Mouse (Mus musculus) liver, embryonic 12.5 days (tissue): ENCODE data around the gene A730071L15Rik. TPM values are rescaled to one million over a fixed set of nuclear protein-coding genes. Genes with fewer than 3 reads are reported as not detected.

ENCODE experiments used
- ATAC-seq: fragments of 200-750 bp; cut with Nextera tagmentation; 2 replicates; pipeline ENCODE4 v1.8.0; 2017; ENCODE audit warnings: moderate number of reproducible peaks, mild to moderate bottlenecking, moderate library complexity
- H3K27ac ChIP-seq: fragments of 300-500 bp; sonication (generic); 2 replicates; pipeline ENCODE4 v1.5.1; 2016; ENCODE audit warnings: mild to moderate bottlenecking
- H3K27me3 ChIP-seq: fragments of 300-500 bp; sonication (generic); replicated peaks from 2 replicates; pipeline ENCODE4 v1.6.1; 2016; ENCODE audit warnings: mild to moderate bottlenecking, moderate library complexity
- H3K36me3 ChIP-seq: fragments of 300-500 bp; sonication (generic); 2 replicates; pipeline ENCODE4 v1.6.1; 2016; ENCODE audit warnings: mild to moderate bottlenecking, moderate library complexity
- H3K4me1 ChIP-seq: fragments of 300-500 bp; sonication (generic); 2 replicates; pipeline ENCODE4 v1.6.1; 2016
- H3K4me2 ChIP-seq: fragments of 300-500 bp; sonication (generic); 2 replicates; pipeline ENCODE4 v1.6.1; 2016; ENCODE audit warnings: mild to moderate bottlenecking, moderate library complexity
- H3K4me3 ChIP-seq: fragments of 300-500 bp; sonication (generic); 2 replicates; pipeline ENCODE4 v1.5.1; 2016; ENCODE audit warnings: mild to moderate bottlenecking, moderate library complexity
- H3K9ac ChIP-seq: fragments of 300-500 bp; sonication (generic); 2 replicates; pipeline ENCODE4 v1.6.1; 2016; ENCODE audit warnings: mild to moderate bottlenecking, moderate library complexity
- H3K9me3 ChIP-seq: fragments of 300-500 bp; sonication (generic); replicated peaks from 2 replicates; pipeline ENCODE4 v1.6.1; 2016; ENCODE audit warnings: mild to moderate bottlenecking, moderate library complexity
- WGBS: fragments of 180-500 bp; shearing (Covaris S2); methylation state at CpG from one replicate; pipeline ENCODE4 v1.1.7; 2016; ENCODE audit not compliant: insufficient replicate concordance; 5-methylcytosine and 5-hydroxymethylcytosine counted together
- polyA plus RNA-seq: library from polyadenylated mRNA; unstranded; fragments of >200 nt; fragmentation: Nextera tagmentation; extraction: Ambion mirVana; gene quantifications from 2 replicates; pipeline ENCODE4 v1.2.1, GENCODE M21; 2016

A730071L15Rik gene
- polyA plus RNA-seq, result 0.08 and 0.21 TPM in 2 replicates

GRCm38 (mm10) chr11:6199410-6200086, at the start of gene A730071L15Rik:
Gene A730071L15Rik, plus strand, starts transcription at chr11:6200029.
- peak within 1 kb of the TSS; percentile 97 for H3K4me2 ChIP-seq
- peak within 1 kb of the TSS; percentile 80 for H3K27ac ChIP-seq
- H3K9me3 ChIP-seq, result no peaks in the 10 kb centered on the region
- peak; percentile 71 for ATAC-seq
- H3K4me1 ChIP-seq, result peaks cover 37% of the 10 kb centered on the region
- peak within 1 kb of the TSS; percentile 93 for H3K4me3 ChIP-seq
- peaks cover 4% of the 10 kb centered on the region; the same call in 1 of the 2 replicates for H3K36me3 ChIP-seq
- 1% methylated on average over 35 of the region's 35 CpGs for WGBS
- peaks cover 5% of the 10 kb centered on the region for H3K27me3 ChIP-seq
- H3K9ac ChIP-seq, result peak within 1 kb of the TSS; percentile 92

GRCm38 (mm10) chr11:6152864-6153263, 47.0 kb upstream of the A730071L15Rik start:
- WGBS, result 65% methylated on average over 4 of the region's 4 CpGs
- H3K9ac ChIP-seq, result no peak overlapping the region
- ATAC-seq, result no peak
- peaks cover 23% of the 10 kb centered on the region for H3K36me3 ChIP-seq
- peaks cover 16% of the 10 kb centered on the region for H3K4me1 ChIP-seq
- H3K27ac ChIP-seq, result no peak overlapping the region
- H3K27me3 ChIP-seq, result no peaks in the 10 kb centered on the region
- H3K4me2 ChIP-seq, result no peak overlapping the region
- H3K9me3 ChIP-seq, result 0 out of 2 replicates have a peak, but pooled peaks cover 3% of the 10 kb centered on the region
- no peak overlapping the region for H3K4me3 ChIP-seq

DNA sequence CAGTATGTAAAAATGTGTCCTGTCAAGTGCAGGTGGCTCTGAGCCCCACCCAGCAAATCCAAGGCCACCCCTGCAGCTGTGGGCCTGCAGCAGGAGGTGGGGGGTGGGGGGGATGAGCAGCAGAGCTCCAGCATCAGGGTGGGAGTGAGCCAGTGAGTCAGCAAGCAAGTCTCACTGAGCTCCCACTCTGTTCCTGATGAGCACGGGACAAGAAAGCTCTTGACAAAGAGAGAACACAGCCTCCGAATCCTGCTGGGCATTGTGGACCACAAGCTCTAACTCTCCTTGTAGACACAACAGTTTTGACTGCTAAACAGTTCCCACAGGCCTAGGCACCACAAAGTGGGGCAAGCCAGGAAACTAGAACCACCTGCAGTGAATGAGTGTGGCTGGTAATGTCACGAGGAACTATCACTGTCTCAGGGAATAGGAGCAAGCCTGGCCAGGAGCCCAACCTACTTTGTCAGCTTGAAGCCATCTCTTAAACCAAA, 45.6 kb upstream of the A730071L15Rik start:
- peaks cover 24% of the 10 kb centered on the region for H3K4me1 ChIP-seq
- H3K27me3 ChIP-seq, result no peaks in the 10 kb centered on the region
- no peak overlapping the region for H3K4me2 ChIP-seq
- no peaks in the 10 kb centered on the region for H3K9me3 ChIP-seq
- H3K36me3 ChIP-seq, result peaks cover 14% of the 10 kb centered on the region
- H3K9ac ChIP-seq, result no peak overlapping the region
- H3K4me3 ChIP-seq, result no peak overlapping the region
- WGBS, result 55% methylated on average over 3 of the region's 3 CpGs
- ATAC-seq, result no peak
- H3K27ac ChIP-seq, result no peak overlapping the region

GRCm38 (mm10) chr11:6156651-6157050, 43.2 kb upstream of the A730071L15Rik start:
- no peak for ATAC-seq
- Histone ChIP-seq H3K9ac (no peak overlapping the region), H3K27ac (no peak overlapping the region), H3K36me3 (no peaks in the 10 kb centered on the region), H3K4me2 (no peak overlapping the region), H3K4me1 (peaks cover 44% of the 10 kb centered on the region), H3K27me3 (no peaks in the 10 kb centered on the region), H3K9me3 (no peaks in the 10 kb centered on the region), H3K4me3 (no peak overlapping the region)
- WGBS, result 86% methylated on average over 5 of the region's 5 CpGs

DNA sequence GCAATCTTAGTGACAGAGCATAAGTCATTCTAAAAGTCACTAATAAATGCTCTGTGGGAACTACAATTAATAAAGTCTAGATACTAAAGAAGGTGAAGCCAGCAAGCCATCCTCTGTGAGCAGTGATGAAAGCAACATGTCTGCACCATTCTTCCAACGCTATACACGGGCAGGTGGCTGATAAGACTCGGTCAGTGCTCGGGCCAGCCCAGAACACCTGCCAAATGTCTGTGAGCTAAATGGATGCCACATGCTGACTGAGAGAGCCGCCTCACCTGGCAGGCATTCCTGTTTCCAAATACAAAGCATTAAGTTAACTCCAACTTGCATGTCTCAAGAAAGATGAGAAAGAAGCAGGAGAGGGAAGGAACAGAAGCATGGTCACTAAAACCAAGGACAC, 42.7 kb upstream of the A730071L15Rik start:
- Histone ChIP-seq H3K36me3 (no peaks in the 10 kb centered on the region), H3K4me2 (no peak overlapping the region), H3K9ac (no peak overlapping the region), H3K9me3 (no peaks in the 10 kb centered on the region), H3K27me3 (no peaks in the 10 kb centered on the region), H3K4me1 (peaks cover 44% of the 10 kb centered on the region), H3K4me3 (no peak overlapping the region), H3K27ac (no peak overlapping the region)
- WGBS, result 78% methylated on average over 5 of the region's 5 CpGs
- ATAC-seq, result no peak

GRCm38 (mm10) chr11:6158515-6158914, 41.3 kb upstream of the A730071L15Rik start:
- H3K4me1 ChIP-seq, result peaks cover 52% of the 10 kb centered on the region
- no peak overlapping the region for H3K4me2 ChIP-seq
- no peaks in the 10 kb centered on the region for H3K9me3 ChIP-seq
- no peak overlapping the region for H3K9ac ChIP-seq
- no peak overlapping the region for H3K4me3 ChIP-seq
- no peaks in the 10 kb centered on the region for H3K27me3 ChIP-seq
- no peak overlapping the region for H3K27ac ChIP-seq
- WGBS, result 72% methylated on average over 1 of the region's 1 CpGs
- no peak for ATAC-seq
- no peaks in the 10 kb centered on the region for H3K36me3 ChIP-seq

DNA sequence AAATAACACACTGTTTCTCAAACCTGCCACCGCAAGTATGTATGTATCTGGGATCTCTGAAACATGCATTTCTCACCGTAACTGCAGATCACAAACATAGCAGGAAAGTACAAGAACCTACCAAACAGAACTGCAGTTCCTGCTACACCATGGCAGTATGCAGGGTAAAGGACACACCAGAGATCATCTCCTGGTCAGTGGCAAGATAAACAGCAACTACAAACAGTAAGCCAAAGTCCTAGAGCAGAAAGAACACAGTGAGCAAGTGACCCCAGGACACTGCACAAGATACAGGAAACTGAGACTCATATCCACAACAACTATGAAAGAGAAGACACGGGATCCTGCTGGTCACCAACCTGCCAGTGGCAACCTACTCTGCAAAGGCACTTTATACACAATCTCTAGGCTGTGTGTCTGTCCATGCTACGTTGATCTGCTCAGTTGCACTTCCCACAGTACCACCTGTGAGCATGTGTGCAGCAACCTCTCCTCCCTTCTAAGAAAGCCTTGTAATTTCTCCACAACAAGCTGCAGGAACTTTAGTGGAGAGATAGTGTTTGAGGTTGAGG, 40.0 kb upstream of the A730071L15Rik start:
- ATAC-seq, result no peak; the same call in 1 of the 2 replicates
- Histone ChIP-seq H3K4me2 (no peak overlapping the region), H3K4me1 (peaks cover 51% of the 10 kb centered on the region), H3K9ac (no peak overlapping the region), H3K36me3 (no peaks in the 10 kb centered on the region), H3K9me3 (no peaks in the 10 kb centered on the region), H3K27ac (no peak overlapping the region), H3K4me3 (no peak overlapping the region), H3K27me3 (no peaks in the 10 kb centered on the region)
- 65% methylated on average over 4 of the region's 4 CpGs for WGBS

GRCm38 (mm10) chr11:6160663-6161271, 39.1 kb upstream of the A730071L15Rik start:
- H3K9me3 ChIP-seq, result no peaks in the 10 kb centered on the region
- peaks cover 44% of the 10 kb centered on the region for H3K4me1 ChIP-seq
- H3K4me2 ChIP-seq, result no peak overlapping the region
- no peak for ATAC-seq
- H3K36me3 ChIP-seq, result no peaks in the 10 kb centered on the region
- no peaks in the 10 kb centered on the region for H3K27me3 ChIP-seq
- WGBS, result 75% methylated on average over 3 of the region's 3 CpGs
- H3K27ac ChIP-seq, result no peak overlapping the region
- H3K9ac ChIP-seq, result no peak overlapping the region
- no peak overlapping the region for H3K4me3 ChIP-seq

GRCm38 (mm10) chr11:6161549-6161948, 38.3 kb upstream of the A730071L15Rik start:
- Histone ChIP-seq H3K4me1 (peaks cover 47% of the 10 kb centered on the region), H3K4me3 (no peak overlapping the region), H3K27me3 (no peaks in the 10 kb centered on the region), H3K9me3 (no peaks in the 10 kb centered on the region), H3K27ac (no peak overlapping the region), H3K9ac (no peak overlapping the region), H3K36me3 (no peaks in the 10 kb centered on the region), H3K4me2 (no peak overlapping the region)
- ATAC-seq, result no peak

DNA sequence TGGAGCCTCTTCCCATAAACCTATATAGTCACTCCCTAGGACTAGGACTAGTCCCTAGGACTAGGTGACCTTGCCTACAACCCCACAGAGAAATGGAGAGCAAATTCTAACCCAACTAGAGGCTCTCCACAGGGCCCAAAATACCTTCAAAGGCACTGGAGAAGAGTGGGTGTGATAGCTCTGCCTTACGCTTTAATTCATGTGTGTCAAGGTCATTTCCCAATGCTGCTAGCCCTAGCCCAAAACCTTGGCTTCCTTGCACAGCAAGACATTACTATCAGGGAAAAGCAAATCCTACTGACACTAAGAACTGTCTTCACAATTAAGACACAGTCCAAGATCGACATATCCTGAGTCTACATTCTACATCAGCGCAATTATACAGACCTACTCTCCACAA, 36.8 kb upstream of the A730071L15Rik start:
- no peak overlapping the region for H3K4me3 ChIP-seq
- H3K9ac ChIP-seq, result no peak overlapping the region
- no peaks in the 10 kb centered on the region for H3K36me3 ChIP-seq
- no peaks in the 10 kb centered on the region for H3K27me3 ChIP-seq
- no peaks in the 10 kb centered on the region for H3K9me3 ChIP-seq
- H3K4me2 ChIP-seq, result no peak overlapping the region
- no peak overlapping the region for H3K27ac ChIP-seq
- WGBS, result 83% methylated on average over 3 of the region's 3 CpGs
- ATAC-seq, result no peak
- H3K4me1 ChIP-seq, result peaks cover 49% of the 10 kb centered on the region

DNA sequence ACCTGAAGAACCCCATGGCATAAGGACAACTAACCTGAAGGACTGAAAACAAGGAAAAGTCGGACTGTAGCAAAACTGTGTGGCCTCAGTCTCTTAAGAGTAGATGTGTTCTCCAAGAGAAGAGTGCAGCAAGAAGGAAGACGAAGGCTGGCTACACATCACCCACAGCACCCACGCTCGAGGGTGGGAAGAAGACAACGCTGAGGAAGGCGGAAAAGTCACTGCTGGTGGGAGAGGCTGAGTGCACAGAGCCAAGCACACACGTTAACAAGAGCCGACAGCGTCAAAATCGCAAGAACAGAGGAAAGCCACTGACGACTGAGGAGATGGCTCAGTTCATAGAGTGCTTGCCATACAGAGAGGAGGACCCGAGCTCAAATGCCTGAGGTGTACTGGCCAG, 36.1 kb upstream of the A730071L15Rik start:
- Histone ChIP-seq H3K4me2 (no peak overlapping the region), H3K36me3 (no peaks in the 10 kb centered on the region), H3K27ac (no peak overlapping the region), H3K9ac (no peak overlapping the region), H3K27me3 (no peaks in the 10 kb centered on the region), H3K4me1 (peaks cover 49% of the 10 kb centered on the region), H3K9me3 (no peaks in the 10 kb centered on the region), H3K4me3 (no peak overlapping the region)
- no peak for ATAC-seq
- WGBS, result 78% methylated on average over 12 of the region's 12 CpGs

- Histone ChIP-seq H3K4me2 (no peak overlapping the region), H3K36me3 (no peaks in the 10 kb centered on the region), H3K9me3 (no peaks in the 10 kb centered on the region), H3K27me3 (no peaks in the 10 kb centered on the region), H3K27ac (no peak overlapping the region), H3K9ac (no peak overlapping the region), H3K4me3 (no peak overlapping the region), H3K4me1 (peaks cover 49% of the 10 kb centered on the region)
- 89% methylated on average over 7 of the region's 7 CpGs for WGBS
- ATAC-seq, result no peak
These were observed 35.0 kb upstream of the A730071L15Rik start for GRCm38 (mm10) chr11:6164781-6165180.
